Mouse (Mus musculus): ENCODE measurements at regions not wholly inside any gene's neighbourhood (a gene's known extent, or its start where the extent isn't known, plus 50 kb on each side); places are given as distances from the start of the nearest gene placed in this dataset.

- TF ChIP-seq CTCF (IDR thresholded peaks at IDR 0.05; ENCODE audit: low read depth, low read length): no peak
- no peak for TF ChIP-seq POLR2A (IDR thresholded peaks at IDR 0.05; ENCODE audit: extremely low read depth, insufficient read depth, low read length)
These were observed 300.2 kb upstream of the Thbs1 start for GRCm38 (mm10) chr2:117811506-117811905.

All from liver, adult 2 months (tissue).